Mouse (Mus musculus) stomach, postnatal 0 days (tissue): ENCODE measurements around the gene Hal. TPM values are rescaled to one million over a fixed set of nuclear protein-coding genes. Genes with fewer than 3 reads are reported as not detected.

Experiments used
- ATAC-seq: fragments of 200-750 bp; cut with Nextera tagmentation; 2 replicates; pipeline ENCODE4 v1.8.0; 2017; ENCODE audit not compliant: low FRiP score, low TSS enrichment
- DNase-seq: peaks from one replicate; pipeline ENCODE4 v3.0.0-alpha.2; 2016; ENCODE audit warnings: low spot score
- H3K27ac ChIP-seq: fragments of 300-500 bp; sonication (generic); replicated peaks from 2 replicates; pipeline ENCODE4 v1.5.1; 2014; ENCODE audit warnings: mild to moderate bottlenecking, control low read depth
- H3K27me3 ChIP-seq: fragments of 300-500 bp; sonication (generic); 2 replicates; pipeline ENCODE4 v1.6.1; 2014; ENCODE audit warnings: low read length; ENCODE audit not compliant: control insufficient read depth, insufficient read depth
- H3K36me3 ChIP-seq: fragments of 300-500 bp; sonication (generic); 2 replicates; pipeline ENCODE4 v1.6.1; 2014; ENCODE audit warnings: low read length, mixed read lengths; ENCODE audit not compliant: control insufficient read depth, insufficient read depth
- H3K4me1 ChIP-seq: fragments of 300-500 bp; sonication (generic); replicated peaks from 2 replicates; pipeline ENCODE4 v1.6.1; 2014; ENCODE audit warnings: antibody characterized with exemption; ENCODE audit not compliant: control insufficient read depth, insufficient read depth
- H3K4me2 ChIP-seq: fragments of 300-500 bp; sonication (generic); replicated peaks from 2 replicates; pipeline ENCODE4 v1.6.1; 2014; ENCODE audit warnings: low read depth, mild to moderate bottlenecking, control low read depth, moderate library complexity
- H3K4me3 ChIP-seq: fragments of 300-500 bp; sonication (generic); 2 replicates; pipeline ENCODE4 v1.5.1; 2014; ENCODE audit warnings: low read depth, low read length, control low read depth
- H3K9ac ChIP-seq: fragments of 300-500 bp; sonication (generic); 2 replicates; pipeline ENCODE4 v1.6.1; 2014; ENCODE audit warnings: mild to moderate bottlenecking, low read length, control low read depth, mixed read lengths
- H3K9me3 ChIP-seq: fragments of 300-500 bp; sonication (generic); 2 replicates; pipeline ENCODE4 v1.6.1; 2016; ENCODE audit warnings: low read length; ENCODE audit not compliant: control insufficient read depth
- CTCF ChIP-seq: IDR thresholded peaks from 2 replicates; pipeline ENCODE4 v1.5.1; 2016; ENCODE audit warnings: antibody characterized with exemption, low read depth, mild to moderate bottlenecking, moderate library complexity
- EP300 ChIP-seq: optimal IDR thresholded peaks from 2 replicates; pipeline ENCODE3; 2016; ENCODE audit warnings: antibody characterized with exemption
- WGBS: fragments of 180-500 bp; shearing (Covaris S2); extraction: QIAGEN DNeasy Blood & Tissue Kit; methylation state at CpG from one replicate; pipeline ENCODE4 v1.1.7; 2014; 5-methylcytosine and 5-hydroxymethylcytosine counted together
- polyA plus RNA-seq: library from polyadenylated mRNA; unstranded; fragments of >200 nt; fragmentation: Nextera tagmentation; extraction: Ambion mirVana; gene quantifications from 2 replicates; pipeline ENCODE4 v1.2.1, GENCODE M21; 2015

Hal gene
- 0.47 and 0.81 TPM in 2 replicates for polyA plus RNA-seq

- no peaks in the 10 kb centered on the region for H3K27me3 ChIP-seq
- TF ChIP-seq CTCF = no peak
- no peak for TF ChIP-seq EP300
- DNase-seq (no peak), ATAC-seq (no peak)
- H3K4me1 ChIP-seq = no peaks in the 10 kb centered on the region
- 0 out of 2 replicates have a peak, but pooled peaks cover 2% of the 10 kb centered on the region for H3K36me3 ChIP-seq
- no peak within 1 kb of the TSS for H3K4me2 ChIP-seq
- H3K9me3 ChIP-seq = no peaks in the 10 kb centered on the region
- H3K9ac ChIP-seq = no peak within 1 kb of the TSS
- WGBS = 41% methylated on average over 17 of the region's 17 CpGs
- no peak within 1 kb of the TSS for H3K27ac ChIP-seq
- H3K4me3 ChIP-seq = no peak within 1 kb of the TSS
Observed at GRCm38 (mm10) chr10:93488066-93488827, at the start of gene Hal. TSS of gene Hal (plus strand) at chr10:93488768.

- TF ChIP-seq CTCF (no peak), EP300 (no peak)
- no peak for ATAC-seq
- Histone ChIP-seq H3K4me1 (no peaks in the 10 kb centered on the region), H3K9me3 (no peaks in the 10 kb centered on the region), H3K27me3 (no peaks in the 10 kb centered on the region), H3K9ac (no peak overlapping the region), H3K27ac (no peak overlapping the region), H3K36me3 (no peaks in the 10 kb centered on the region), H3K4me3 (no peak overlapping the region), H3K4me2 (no peak overlapping the region)
- 81% methylated on average over 6 of the region's 6 CpGs for WGBS
- no peak for DNase-seq
Observed at GRCm38 (mm10) chr10:93441501-93441900, 47.1 kb upstream of the Hal start.

GRCm38 (mm10) chr10:93442183-93442582 lies 46.4 kb upstream of the Hal start:
- H3K9ac ChIP-seq = no peak overlapping the region
- no peak overlapping the region for H3K4me3 ChIP-seq
- no peak overlapping the region for H3K4me2 ChIP-seq
- TF ChIP-seq CTCF = no peak
- no peak for TF ChIP-seq EP300
- no peaks in the 10 kb centered on the region for H3K27me3 ChIP-seq
- DNase-seq (no peak), ATAC-seq (no peak)
- no peaks in the 10 kb centered on the region for H3K36me3 ChIP-seq
- 84% methylated on average over 3 of the region's 3 CpGs for WGBS
- H3K9me3 ChIP-seq = no peaks in the 10 kb centered on the region
- H3K27ac ChIP-seq = no peak overlapping the region
- H3K4me1 ChIP-seq = no peaks in the 10 kb centered on the region

- Histone ChIP-seq H3K9ac (no peak overlapping the region), H3K4me2 (no peak overlapping the region), H3K27me3 (no peaks in the 10 kb centered on the region), H3K9me3 (no peaks in the 10 kb centered on the region), H3K4me1 (no peaks in the 10 kb centered on the region), H3K27ac (no peak overlapping the region), H3K36me3 (no peaks in the 10 kb centered on the region), H3K4me3 (no peak overlapping the region)
- no peak for DNase-seq
- no peak for ATAC-seq
- WGBS = 51% methylated on average over 9 of the region's 9 CpGs
- TF ChIP-seq CTCF (no peak), EP300 (no peak)
Observed at GRCm38 (mm10) chr10:93444407-93444806, 44.2 kb upstream of the Hal start.

- Histone ChIP-seq H3K4me2 (no peak overlapping the region), H3K27ac (no peak overlapping the region), H3K27me3 (no peaks in the 10 kb centered on the region), H3K9me3 (no peaks in the 10 kb centered on the region), H3K4me3 (no peak overlapping the region), H3K4me1 (no peaks in the 10 kb centered on the region), H3K9ac (no peak overlapping the region), H3K36me3 (no peaks in the 10 kb centered on the region)
- 37% methylated on average over 10 of the region's 10 CpGs for WGBS
- ATAC-seq (no peak), DNase-seq (no peak)
- TF ChIP-seq EP300 (no peak), CTCF (no peak)
Observed at GRCm38 (mm10) chr10:93447398-93447797, 41.2 kb upstream of the Hal start.

GRCm38 (mm10) chr10:93454652-93455014 lies 33.9 kb upstream of the Hal start:
- Histone ChIP-seq H3K4me3 (peak overlapping the region; percentile 67), H3K27me3 (no peaks in the 10 kb centered on the region), H3K9ac (0 out of 2 replicates have a peak overlapping the region, but pooled peaks have one; percentile 14), H3K4me2 (peak overlapping the region; percentile 81), H3K9me3 (no peaks in the 10 kb centered on the region), H3K36me3 (no peaks in the 10 kb centered on the region), H3K4me1 (no peaks in the 10 kb centered on the region), H3K27ac (no peak overlapping the region)
- 24% methylated on average over 7 of the region's 7 CpGs for WGBS
- no peak for TF ChIP-seq CTCF
- no peak for TF ChIP-seq EP300
- no peak for DNase-seq
- no peak for ATAC-seq
